Mouse (Mus musculus) MN1 (cell line): ENCODE data around the gene Palm.

Experiments
- DNase-seq: peaks from one replicate; pipeline ENCODE4 v3.0.0-alpha.2; 2016; ENCODE audit warnings: low spot score

Gene Palm

GRCm38 (mm10) chr10:79855558-79856184 is 62.3 kb downstream of the Palm start:
- DNase-seq = peak; percentile 64

DNA sequence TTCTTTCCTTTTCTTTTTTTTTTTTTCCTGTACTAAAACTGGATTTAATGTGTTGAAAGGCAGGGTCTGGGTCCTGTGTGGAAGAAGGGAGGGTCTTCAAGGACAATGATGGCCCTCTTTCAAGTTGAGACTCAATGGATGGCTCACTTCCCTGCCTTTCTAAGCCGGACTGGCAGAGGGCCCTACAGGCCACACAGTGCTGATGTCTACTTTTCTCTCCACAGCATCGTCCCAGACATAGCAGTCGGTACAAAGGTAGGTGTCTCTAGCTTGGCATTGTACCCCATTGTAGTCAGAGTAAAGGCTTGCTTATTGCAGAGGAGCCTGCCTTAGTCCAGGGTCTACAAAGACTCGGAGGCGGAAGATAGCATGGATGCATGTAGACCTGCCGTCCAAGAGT is 62.9 kb downstream of the Palm start:
- DNase-seq = no peak

DNA sequence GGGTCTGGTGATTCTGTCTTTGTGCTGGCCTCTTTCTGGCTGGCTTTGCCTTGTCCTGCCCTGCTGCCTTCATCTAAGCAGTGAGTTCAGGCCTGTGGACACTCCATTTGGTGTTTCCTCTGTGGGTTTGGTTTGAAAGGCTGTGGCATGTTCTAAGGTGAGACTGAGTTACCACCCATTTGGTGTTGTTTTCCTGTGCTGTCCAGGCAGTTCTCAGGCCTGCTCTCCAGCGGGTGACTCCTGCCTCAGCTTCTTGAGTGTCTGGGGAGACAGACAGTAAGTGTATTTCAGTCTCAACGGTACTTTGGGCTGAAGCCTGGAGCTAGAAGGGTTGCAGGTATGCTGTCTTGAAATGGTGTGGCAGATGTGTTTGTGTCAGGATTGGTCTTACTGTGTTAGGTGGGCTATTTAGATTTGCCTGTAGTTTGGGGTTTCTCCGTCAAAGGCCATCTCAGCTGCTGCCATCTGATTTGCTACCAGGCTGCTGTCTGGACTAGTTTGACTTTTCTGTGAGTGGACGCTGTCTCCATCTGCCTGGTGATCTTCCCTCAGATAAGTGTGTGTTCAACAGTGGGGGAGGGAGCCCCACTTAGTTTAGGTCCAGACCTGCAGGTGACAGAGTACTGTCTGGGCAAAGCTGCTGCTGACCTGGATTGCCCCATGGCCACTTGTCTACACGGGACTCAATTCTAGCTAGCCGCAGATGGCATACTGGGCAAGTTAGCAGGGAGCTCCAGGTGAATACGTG is 63.5 kb downstream of the Palm start:
- peak; percentile 54 for DNase-seq

DNA sequence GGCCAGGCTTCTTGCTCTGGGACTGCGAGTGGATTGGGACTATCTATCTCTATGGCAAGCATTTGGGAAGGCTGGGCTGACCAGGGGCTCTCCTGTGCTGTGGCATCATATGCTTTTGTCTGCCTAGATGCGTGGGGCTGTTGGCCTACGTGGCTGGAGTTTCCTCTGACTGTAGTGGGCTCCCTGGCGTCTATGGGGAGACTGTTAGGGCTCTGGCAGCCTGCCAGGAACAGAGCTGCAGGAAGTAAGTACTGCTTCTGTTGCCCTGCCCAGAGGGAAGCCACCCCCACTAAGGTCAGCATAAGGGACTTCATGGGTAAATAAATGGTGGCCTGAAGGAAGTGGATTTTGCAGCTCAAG is 64.1 kb downstream of the Palm start:
- DNase-seq = peak; percentile 70

- no peak for DNase-seq
These were observed 64.5 kb downstream of the Palm start for GRCm38 (mm10) chr10:79857894-79858293.

DNA sequence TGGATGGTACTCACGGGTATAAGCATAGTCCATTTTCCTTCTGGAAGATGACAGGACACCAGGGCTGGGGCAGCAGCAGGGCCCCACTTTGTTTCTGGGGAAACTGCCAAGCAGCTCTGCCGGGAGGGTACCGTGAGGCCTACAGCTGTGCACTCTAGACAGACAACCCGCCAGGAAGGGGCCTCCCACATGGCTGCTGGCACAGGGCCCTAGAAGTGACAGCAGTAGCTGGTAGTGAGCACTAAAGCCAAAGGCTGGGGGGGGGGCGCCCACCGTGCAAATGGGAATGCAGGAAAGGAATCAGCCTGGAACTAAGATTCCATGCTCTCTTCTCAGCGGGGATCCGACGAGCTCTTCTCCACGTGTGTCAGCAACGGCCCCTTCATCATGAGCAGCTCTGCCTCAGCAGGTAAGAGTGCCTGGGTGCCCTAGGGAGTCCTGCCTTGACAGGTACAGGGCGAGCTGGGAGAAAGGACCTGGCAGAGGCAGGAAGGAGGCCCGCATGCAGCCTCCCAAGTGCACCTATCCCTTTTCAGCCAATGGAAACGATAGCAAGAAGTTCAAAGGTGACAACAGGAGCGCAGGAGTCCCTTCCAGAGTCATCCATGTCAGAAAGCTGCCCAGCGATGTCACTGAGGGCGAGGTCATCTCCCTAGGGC is 65.2 kb downstream of the Palm start:
- peak; percentile 89 for DNase-seq

GRCm38 (mm10) chr10:79859116-79859515 is 65.7 kb downstream of the Palm start:
- DNase-seq = peak; percentile 63

DNA sequence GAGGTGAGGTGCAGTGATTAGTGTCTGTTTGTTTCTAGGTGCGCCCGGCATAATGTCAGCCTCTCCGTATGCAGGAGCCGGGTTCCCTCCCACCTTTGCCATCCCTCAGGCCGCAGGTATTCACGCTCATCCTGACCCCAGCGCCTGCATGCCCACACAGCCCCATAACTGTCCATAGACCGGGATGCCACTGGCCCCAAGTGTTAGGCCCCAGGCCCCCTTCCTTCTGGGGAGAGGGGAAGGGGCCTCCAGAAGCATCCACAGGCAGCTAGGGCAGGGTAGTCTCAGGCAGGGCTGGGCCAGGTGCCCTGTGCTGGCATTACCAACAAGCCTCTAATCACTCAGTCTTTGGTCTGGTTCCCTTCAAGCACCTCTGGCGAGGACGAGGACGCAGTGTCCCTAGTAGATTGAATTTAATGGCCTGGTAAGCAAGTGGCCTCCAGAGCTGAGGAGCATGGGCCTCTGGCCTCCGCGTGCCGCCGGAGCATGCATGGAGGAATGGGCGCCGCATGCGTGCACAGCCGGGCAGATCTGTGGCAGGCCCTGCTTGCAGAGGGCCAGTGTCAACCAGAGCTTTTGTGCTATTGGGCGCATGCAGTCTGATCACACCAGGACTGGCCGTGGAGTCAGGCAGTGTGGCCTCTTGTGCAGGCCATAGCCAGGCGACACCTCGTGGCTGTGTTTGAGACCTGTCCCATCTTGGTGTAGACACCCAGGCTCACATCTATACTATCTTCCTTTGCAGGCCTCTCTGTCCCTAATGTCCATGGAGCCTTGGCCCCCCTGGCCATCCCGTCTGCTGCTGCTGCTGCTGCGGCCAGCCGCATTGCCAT is 66.9 kb downstream of the Palm start:
- peak; percentile 57 for DNase-seq

GRCm38 (mm10) chr10:79861230-79862048 is 68.1 kb downstream of the Palm start:
- peak; percentile 66 for DNase-seq

- peak; percentile 53 for DNase-seq
These were observed 68.8 kb downstream of the Palm start for GRCm38 (mm10) chr10:79862049-79862788.

DNA sequence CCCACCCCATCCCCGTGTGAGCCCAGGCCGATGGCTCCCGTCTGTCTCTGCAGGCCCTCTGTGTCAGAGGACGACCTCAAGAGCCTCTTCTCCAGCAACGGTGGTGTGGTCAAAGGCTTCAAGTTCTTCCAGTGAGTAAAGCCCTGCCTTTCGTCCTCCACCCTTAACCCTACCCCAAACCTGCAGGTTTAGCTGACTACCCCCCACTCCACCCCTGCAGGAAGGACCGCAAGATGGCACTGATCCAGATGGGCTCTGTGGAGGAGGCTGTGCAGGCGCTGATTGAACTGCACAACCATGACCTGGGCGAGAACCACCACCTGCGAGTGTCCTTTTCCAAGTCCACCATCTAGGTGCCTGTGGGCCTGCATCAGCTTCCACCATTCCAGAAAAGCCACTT is 69.6 kb downstream of the Palm start:
- DNase-seq = peak; percentile 49

DNA sequence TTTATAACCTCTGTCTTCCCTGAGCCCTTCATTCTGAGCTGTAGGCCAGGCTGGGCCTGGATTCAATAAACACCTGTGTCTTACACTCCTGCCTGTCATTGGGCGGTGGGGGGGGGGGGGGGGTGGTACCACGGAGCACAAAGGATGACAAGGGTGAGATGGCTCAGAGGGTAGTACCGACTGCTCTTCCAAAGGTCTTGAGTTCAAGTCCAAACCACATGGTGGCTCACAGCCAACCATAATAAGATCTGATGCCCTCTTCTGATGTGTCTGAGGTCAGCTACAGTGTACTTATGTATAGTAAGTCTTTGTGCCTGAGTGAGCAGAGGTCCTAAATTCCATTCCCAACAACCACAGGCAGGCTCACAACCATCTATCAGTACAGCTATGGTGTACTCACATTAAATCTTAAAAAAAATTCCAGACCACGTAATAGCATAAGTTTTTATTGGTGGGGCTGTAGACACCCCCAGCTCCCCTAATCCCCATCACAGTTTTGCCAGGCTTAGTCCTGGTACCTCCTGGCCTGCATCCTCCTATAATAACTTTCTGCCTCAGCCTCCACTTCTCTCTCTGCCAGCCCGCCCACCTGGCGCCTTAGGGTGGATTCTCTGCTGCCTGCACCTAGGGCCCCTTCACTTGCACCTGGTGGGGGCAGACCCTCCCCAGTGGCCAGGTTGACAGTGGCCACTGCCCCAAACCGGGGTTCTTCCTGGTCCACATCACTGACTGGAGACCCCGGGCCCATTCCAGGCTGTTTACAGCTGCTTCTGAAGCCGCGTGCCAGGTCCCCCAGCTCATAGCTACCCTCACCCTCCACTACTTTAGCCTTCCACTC is 71.2 kb downstream of the Palm start:
- no peak for DNase-seq

DNA sequence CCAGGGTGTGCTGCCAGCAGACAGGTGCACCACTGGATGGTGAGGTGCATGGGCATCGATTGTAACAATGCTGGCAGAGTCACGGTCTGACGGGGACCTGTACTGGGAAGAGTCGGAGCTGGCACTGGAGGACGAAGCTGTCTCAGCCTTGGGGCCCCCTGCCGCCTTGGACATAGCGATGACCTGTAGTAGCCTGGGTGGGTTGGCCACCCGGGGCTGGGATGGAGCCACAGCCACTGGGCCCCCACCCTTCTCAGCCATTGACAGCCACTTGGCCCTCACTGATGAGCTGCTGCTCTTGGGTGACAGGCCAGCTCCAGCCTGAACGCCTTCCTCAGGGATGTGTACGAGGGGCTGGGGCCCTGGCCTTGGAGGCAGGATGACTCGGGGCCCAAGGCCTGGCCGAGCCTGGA is 71.8 kb downstream of the Palm start:
- no peak for DNase-seq

DNA sequence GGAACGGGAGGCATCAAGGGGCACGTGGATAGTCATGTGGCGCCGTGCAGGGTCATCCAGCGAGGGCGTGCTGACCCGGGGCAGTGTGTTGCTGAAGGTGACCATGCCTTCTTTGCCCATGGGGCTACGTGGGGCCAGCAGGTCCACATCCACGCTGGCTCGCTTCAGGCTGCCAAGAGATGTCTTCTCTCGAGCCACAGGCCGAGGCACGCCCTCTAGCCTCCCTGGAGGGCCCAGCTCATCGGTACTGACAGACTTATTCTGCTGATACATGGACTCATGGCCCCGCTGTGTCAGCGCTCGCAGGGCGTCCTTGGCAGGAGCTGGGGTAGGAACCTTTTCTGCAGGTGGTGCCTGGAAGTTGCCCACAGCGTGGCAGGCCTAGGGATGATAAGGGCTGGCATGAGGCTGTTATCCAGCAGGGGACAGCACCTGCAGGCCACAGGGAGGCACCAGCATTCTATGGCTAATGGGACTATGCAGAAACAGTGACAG is 72.5 kb downstream of the Palm start:
- peak; percentile 68 for DNase-seq

DNA sequence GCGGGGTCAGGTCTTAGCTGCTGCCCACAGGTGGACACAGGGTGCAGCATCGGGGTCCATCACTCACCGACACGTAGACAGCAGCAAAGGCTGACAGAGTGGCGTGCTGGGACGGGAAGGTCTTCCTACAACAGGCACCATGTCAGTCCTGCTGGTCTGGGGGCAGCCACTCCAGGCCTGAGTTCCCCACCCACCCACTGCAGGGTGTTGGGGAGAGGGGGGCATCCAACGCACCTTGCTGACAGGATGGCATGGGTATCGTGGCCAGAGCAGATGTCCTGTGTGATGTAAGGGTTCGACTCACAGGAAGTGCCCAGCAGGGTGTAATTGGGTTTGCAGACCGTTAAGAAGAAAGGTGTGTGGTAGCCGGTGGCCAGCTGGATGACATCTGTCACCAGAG is 73.2 kb downstream of the Palm start:
- no peak for DNase-seq
